18 mouse cellular contexts compared by ENCODE assay signal in the genomic region with DNA sequence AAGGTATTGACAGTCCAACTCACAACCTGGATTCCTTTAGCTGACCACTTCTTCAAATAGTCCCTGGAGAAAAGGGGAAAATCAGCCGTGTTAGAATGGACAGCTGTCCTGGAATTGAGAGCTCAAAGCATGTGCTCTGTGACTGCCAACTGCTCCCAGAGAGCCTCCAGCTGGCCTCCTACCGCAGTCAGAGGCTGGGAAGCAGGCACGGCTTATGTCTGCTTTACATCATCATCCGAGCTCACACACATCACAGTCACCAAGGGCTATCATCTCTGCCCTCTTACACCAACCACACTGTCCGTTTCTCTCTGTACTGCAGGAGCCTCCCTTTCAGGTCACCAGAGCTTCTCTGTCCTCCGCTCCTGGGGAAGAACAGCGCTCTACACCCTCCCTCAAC. TPM values are rescaled to one million over a fixed set of nuclear protein-coding genes. Genes with fewer than 3 reads are reported as not detected.
DNase-seq lines count a peak whose midpoint lies in the region; ATAC-seq lines count a peak whose summit lies in the region.
"Had no signal": no experiment of that assay in that cellular context is flagged by ENCODE, and none has a peak within 500 bp of the region (broad histone marks: within the 10 kb centered on the region; RNA-seq: fewer than 3 reads in every experiment).

No protein-coding gene starts in this region.

- DNase-seq in cerebellum, adult 8-10 months = no peak
- DNase-seq in heart, adult 11 months = peak; percentile 85
- no peak for DNase-seq in heart, adult 18-20 months
- peak; percentile 62 for DNase-seq in cerebellum, adult 9-11 months
- DNase-seq in layer of hippocampus, postnatal 10 days (ENCODE audit: low spot score in 2 of 2) = peak; percentile 42 to 52
- no peak for DNase-seq in B cell, adult 2 months
- DNase-seq in kidney, postnatal 10 days = no peak
- DNase-seq: gastrocnemius, postnatal 10 days; heart, postnatal 4 days; liver, embryonic 13.5 days; lung, embryonic 14.5 days; lung, postnatal 36 days; right cerebral cortex, postnatal 14 days; spleen, adult 18-20 months; thymus, postnatal 25 days had no signal

- ATAC-seq in cerebellum, adult (ENCODE audit: insufficient number of reproducible peaks, low FRiP score, low TSS enrichment) = 0 out of 2 replicates have a peak, but pooled peaks have one; percentile 49
- ATAC-seq: activated CD4-positive, CD25-positive, alpha-beta regulatory T cell, adult 4 months; CD4-positive, CD25-positive, alpha-beta regulatory T cell, adult 4 months had no signal

RNA-seq across cellular contexts. Expression of a gene that starts 16.5 kb away (rescaled TPM):
- 10 to 100 TPM; 32.3 to 37.5 TPM for total RNA-seq in heart, adult 18-20 months (2021)
- total RNA-seq in layer of hippocampus, postnatal 10 days (2021) = 100 to 1,000 TPM; 201 to 207 TPM

RNA-seq across cellular contexts. Expression of a gene that starts 23.3 kb away (rescaled TPM):
- 1 to 10 TPM; 1.2 to 1.9 TPM for total RNA-seq in heart, adult 18-20 months (2021)
- 10 to 100 TPM; 31.5 to 34.1 TPM for total RNA-seq in layer of hippocampus, postnatal 10 days (2021)

RNA-seq across cellular contexts. Expression of a gene that starts 50.9 kb away (rescaled TPM):
- total RNA-seq in heart, adult 18-20 months (2021) = 10 to 100 TPM; 21.2 to 24.8 TPM
- 10 to 100 TPM; 71.1 to 77.8 TPM for total RNA-seq in layer of hippocampus, postnatal 10 days (2021)

Comparison
In these comparisons a context has a peak if more than half of its experiments do, and no peak if none do; other contexts are left out.
1. DNase-seq: peak in heart, adult 11 months (single experiment), cerebellum, adult 9-11 months (single experiment) and layer of hippocampus, postnatal 10 days (2 of 2); none in cerebellum, adult 8-10 months (single experiment), heart, adult 18-20 months (0 of 2), B cell, adult 2 months (0 of 2) and kidney, postnatal 10 days (single experiment).
2. RNA of a gene that starts 16.5 kb away (total RNA-seq): 201 to 207 TPM in layer of hippocampus, postnatal 10 days; 32.3 to 37.5 TPM in heart, adult 18-20 months; every median in the first group is over 4 times any median in the second.
3. RNA of a gene that starts 23.3 kb away (total RNA-seq): 31.5 to 34.1 TPM in layer of hippocampus, postnatal 10 days; 1.2 to 1.9 TPM in heart, adult 18-20 months; every median in the first group is over 10 times any median in the second.